Mouse (Mus musculus) kidney, postnatal 10 days (tissue): ENCODE results near the gene Grin3b.

Experiments
- DNase-seq: peaks from one replicate; pipeline ENCODE4 v3.0.0; 2021; ENCODE audit warnings: mixed read lengths

The Grin3b gene

DNA sequence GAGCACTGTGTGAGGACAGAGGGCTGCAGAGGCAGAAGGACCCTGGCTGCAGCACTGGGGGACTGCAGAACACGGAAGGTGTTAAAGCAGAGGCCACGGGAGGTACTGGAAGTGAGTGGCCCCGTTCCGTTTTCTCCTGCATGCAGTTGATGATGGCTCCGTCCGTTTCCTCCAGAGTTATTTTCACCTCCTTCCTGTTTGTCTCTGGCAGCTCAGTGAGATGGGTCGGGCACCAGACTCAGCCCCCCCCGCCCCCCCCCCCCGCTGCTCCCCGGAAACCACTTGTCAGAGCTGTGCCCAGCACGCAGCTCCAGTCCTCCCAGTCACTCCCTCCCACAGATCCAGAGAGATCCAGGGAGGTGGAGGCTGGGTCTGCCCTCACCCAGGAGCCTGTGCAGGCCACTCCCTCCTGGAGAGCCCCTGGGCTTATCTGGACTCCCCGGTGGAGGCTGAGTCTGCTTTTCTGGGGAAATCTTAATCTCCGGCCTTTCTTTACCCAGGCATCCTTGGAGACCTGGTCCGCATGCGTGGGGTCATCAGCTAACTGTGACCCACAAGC lies 48.3 kb downstream of the Grin3b start:
- DNase-seq: no peak

DNA sequence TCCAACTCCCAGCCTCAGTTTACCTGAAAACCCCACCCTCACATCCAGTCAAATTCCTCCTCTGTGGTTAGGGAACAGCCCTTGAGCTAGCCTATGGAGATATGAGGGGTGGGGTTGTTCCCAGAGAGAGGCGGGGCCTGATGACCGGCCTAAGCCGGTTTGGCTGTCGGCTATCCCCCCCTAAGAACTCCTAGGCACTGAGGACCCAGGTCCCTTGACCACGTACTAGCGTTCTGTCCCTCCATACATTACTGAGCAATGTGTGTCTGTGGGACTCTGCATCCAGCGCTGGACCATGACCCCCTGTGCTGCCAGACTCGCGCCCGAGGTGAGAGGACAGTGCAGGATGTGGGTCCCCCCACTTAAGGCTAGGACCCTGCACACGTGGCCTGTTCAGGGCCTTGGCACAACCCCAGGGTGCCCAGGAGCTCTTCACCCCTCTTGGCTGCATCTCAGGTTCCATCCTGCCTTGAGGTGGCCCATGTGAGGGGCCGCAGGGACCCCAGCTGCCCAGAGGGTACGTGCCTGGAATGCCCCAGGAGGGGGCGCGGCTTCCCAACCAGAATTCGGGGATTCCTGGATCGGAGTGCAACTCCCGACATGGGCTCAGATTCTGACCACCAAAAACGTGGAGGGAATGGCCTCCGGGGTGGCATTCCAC lies 49.1 kb downstream of the Grin3b start:
- DNase-seq: no peak

DNA sequence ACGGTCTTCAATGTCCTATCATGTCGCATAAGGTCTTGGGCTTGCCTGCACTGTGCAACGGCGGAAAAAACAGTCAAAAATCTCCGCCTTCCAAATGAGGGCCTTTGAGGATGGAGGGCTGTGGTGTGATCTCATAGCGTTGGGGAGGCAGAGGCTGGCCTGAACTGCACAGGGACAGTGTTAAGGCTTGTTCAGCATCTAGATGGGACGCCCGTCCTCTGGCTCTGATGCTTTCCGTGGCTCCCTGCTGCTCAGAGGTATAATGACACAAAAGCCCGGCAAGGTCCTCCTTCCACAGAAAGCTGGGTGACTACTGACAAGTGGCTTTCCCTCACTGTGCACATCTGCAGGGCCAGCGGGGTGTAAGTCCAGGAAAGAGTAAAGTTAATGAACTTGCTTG lies 49.7 kb downstream of the Grin3b start:
- no peak for DNase-seq

DNA sequence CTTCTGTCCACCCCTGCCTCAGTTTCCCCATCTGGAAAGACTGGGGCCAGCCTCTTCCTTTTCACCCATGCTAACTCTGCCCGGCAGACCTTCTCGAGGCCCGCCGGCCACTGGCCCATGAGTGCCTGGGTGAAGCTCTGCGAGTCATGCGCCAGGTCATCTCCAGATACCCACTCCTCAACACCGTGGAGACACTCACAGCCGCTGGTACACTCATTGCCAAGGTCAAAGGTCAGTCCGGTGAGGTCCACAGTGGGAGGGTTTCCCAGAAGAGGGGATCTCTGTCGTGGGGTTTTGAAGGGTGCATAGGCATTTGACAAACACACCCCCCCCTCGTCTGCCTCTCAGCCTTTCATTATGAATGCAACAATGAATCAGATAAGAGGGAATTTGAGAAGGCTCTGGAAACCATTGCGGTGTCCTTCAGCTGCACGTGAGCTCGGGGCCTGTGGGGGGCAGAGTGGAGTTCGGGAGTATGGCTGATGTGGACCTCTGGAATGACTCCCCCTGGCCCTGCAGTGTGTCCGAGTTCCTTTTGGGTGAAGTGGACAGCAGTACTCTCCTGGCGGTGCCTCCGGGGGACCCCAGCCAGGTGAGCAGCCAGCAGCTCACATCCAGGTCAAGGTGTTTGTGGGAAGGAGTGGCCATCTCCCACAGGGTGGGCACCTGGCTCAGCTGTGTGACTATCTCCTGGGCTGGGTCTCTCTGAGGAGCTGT lies 50.2 kb downstream of the Grin3b start:
- DNase-seq: no peak

DNA sequence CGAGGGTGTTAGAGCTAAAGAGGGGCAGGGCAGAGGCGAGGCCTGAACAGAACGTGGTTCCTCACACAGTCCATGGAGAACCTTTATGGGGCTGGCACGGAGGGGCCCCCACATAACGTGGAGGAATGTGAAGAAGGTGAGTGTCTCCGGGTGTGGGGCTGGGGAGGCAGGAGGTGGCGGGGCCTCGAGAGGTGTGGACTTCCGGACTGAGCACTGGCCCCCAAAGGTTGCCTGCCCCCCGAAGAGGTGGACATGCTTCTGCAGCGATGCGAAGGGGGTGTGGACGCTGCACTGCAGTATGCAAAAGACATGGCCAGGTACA lies 50.8 kb downstream of the Grin3b start:
- DNase-seq: no peak

- no peak for DNase-seq
These were observed 51.6 kb downstream of the Grin3b start for GRCm38 (mm10) chr10:80022164-80022563.

DNA sequence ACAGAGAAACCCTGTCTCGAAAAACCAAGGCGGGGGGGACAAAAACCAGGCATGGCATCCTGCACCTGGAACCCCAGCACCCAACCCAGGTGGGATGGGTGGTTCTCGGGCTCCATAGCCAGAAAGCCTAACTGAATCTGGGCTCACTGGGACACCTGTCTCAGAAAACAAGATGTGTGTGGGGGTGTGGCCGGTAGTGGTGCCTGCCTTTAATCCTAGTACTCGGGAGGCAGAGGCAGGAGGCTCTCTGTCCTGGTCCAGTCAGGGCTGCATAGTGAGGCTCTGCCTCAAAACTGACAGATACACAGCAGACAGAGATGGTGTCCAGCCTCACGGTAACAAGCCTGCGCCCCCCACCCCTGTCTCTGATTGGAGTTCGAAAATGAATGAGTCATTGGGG lies 52.3 kb downstream of the Grin3b start:
- no peak for DNase-seq

- DNase-seq: no peak
These were observed 53.2 kb downstream of the Grin3b start for GRCm38 (mm10) chr10:80023758-80024157.

- DNase-seq: no peak
These were observed 53.9 kb downstream of the Grin3b start for GRCm38 (mm10) chr10:80024229-80025043.

DNA sequence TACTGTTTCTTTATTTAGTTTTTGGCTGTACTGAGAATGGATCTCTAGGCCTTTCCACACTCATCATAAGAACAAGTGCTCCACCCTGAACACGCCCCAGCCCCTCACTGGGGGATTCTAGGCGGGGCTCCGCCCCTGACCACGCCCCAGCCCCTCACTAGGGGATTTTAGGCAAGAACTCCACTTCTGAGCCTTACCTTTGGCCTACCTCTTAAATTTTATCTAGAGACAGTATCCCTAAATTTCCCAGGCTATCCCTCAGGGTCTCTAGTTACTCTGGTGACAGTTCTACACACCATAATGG lies 54.5 kb downstream of the Grin3b start:
- no peak for DNase-seq

DNA sequence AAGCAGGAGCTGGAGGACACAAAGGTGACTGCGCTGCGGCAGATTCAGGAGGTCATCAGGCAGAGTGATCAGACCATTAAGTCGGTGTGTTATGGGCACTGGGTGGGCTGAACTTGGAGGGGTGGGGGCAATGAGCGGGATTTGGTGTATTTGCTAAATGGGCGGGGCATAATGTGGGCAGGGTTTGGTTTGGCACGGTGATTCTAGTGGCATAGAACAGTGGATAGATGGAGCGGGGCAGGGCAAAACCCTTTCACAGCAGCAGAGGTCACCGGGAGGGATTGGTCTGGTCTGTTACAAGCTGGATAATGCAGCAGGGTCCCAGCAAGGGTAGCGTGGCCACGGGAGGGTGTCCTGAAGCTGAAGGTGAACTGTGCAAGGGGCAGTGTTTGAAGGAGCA lies 54.9 kb downstream of the Grin3b start:
- DNase-seq: no peak

DNA sequence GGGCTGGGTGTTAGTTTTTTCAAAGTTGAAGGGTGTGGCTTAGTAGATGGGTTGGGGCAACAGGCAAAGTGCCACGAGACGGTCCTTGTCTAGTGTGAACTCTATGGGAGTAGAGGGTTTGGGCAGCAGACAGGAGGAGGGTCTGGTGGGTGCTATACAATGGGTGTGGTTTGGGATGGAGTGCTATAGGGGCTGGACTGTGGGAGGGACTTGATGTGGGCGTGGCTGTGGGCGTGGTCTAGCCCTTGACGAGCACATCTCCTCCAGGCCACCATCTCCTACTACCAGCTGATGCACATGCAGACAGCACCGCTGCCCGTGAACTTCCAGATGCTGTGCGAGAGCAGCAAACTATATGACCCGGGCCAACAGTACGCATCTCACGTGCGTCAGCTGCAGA lies 55.4 kb downstream of the Grin3b start:
- no peak for DNase-seq
